Mouse (Mus musculus): ENCODE results near the gene Hsp90ab1.
A peak's percentile ranks its signal among the peaks of the same experiment; 100 is the strongest.

The Hsp90ab1 gene

GRCm38 (mm10) chr17:45556514-45557245 is 16.4 kb downstream of the Hsp90ab1 start:
- DNase-seq: peak in 1 of 2 experiments; percentile 35

GRCm38 (mm10) chr17:45556107-45556489 is 17.0 kb downstream of the Hsp90ab1 start:
- DNase-seq: peak in 1 of 2 experiments; percentile 38

- DNase-seq: peak; percentile 94 to 95
Measured at GRCm38 (mm10) chr17:45555452-45556106, 17.5 kb downstream of the Hsp90ab1 start, which contains the start of gene Nfkbie. TSS of gene Nfkbie (plus strand) at chr17:45555703.

- no peak for DNase-seq
Measured at GRCm38 (mm10) chr17:45554420-45554819, 18.7 kb downstream of the Hsp90ab1 start.

- DNase-seq: no peak
Measured at GRCm38 (mm10) chr17:45553065-45553464, 20.0 kb downstream of the Hsp90ab1 start.

- peak; percentile 66 to 72 for DNase-seq
Measured at GRCm38 (mm10) chr17:45551816-45552451, 21.1 kb downstream of the Hsp90ab1 start.

GRCm38 (mm10) chr17:45551249-45551796 is 21.7 kb downstream of the Hsp90ab1 start:
- DNase-seq: no peak

- DNase-seq: no peak
Measured at GRCm38 (mm10) chr17:45550253-45550652, 22.8 kb downstream of the Hsp90ab1 start.

GRCm38 (mm10) chr17:45549617-45550181 is 23.4 kb downstream of the Hsp90ab1 start, which contains the start of gene Tmem151b:
TSS of gene Tmem151b (minus strand) at chr17:45549677.
- DNase-seq: no peak

- peak in 1 of 2 experiments; percentile 37 for DNase-seq
Measured at GRCm38 (mm10) chr17:45548541-45549512, 24.2 kb downstream of the Hsp90ab1 start.

GRCm38 (mm10) chr17:45547461-45548190 is 25.4 kb downstream of the Hsp90ab1 start:
- no peak for DNase-seq

GRCm38 (mm10) chr17:45546941-45547340 is 26.1 kb downstream of the Hsp90ab1 start:
- no peak for DNase-seq

GRCm38 (mm10) chr17:45545278-45545961 is 27.7 kb downstream of the Hsp90ab1 start:
- DNase-seq: no peak

GRCm38 (mm10) chr17:45544873-45545277 is 28.2 kb downstream of the Hsp90ab1 start:
- DNase-seq: no peak

GRCm38 (mm10) chr17:45544001-45544872 is 28.8 kb downstream of the Hsp90ab1 start:
- DNase-seq: no peak

- no peak for DNase-seq
Measured at GRCm38 (mm10) chr17:45543115-45543514, 30.0 kb downstream of the Hsp90ab1 start.

GRCm38 (mm10) chr17:45542705-45543104 is 30.4 kb downstream of the Hsp90ab1 start:
- DNase-seq: no peak

GRCm38 (mm10) chr17:45542129-45542528 is 30.9 kb downstream of the Hsp90ab1 start:
- DNase-seq: no peak

GRCm38 (mm10) chr17:45539664-45540063 is 33.4 kb downstream of the Hsp90ab1 start:
- no peak for DNase-seq

Data from thymus, adult 18-20 months (tissue).